12 mouse cellular contexts compared by ENCODE assay signal in genomic region chr11:119970021-119970851, GRCm38 (mm10). TPM values are rescaled to one million over a fixed set of nuclear protein-coding genes. Genes with fewer than 3 reads are reported as not detected.
DNase-seq lines count a peak whose midpoint lies in the region; ATAC-seq and TF ChIP-seq lines count a peak whose summit lies in the region.
"Had no signal": no experiment of that assay in that cellular context is flagged by ENCODE, and none has a peak within 500 bp of the region (broad histone marks: within the 10 kb centered on the region; RNA-seq: fewer than 3 reads in every experiment).

No protein-coding gene starts in this region.

- peak; percentile 28; the same call in 1 of the 2 replicates for ATAC-seq in intestine, postnatal 0 days
- ATAC-seq in intestine, embryonic 15.5 days, result no peak
- peak; percentile 38; the same call in 1 of the 2 replicates for ATAC-seq in forebrain, embryonic 13.5 days
- ATAC-seq in liver, embryonic 14.5 days (ENCODE audit: insufficient read depth), result peak; percentile 41; the same call in 1 of the 2 replicates
- ATAC-seq in neural tube, embryonic 13.5 days (ENCODE audit: low read depth), result peak; percentile 76

- no peaks in the 10 kb centered on the region for H3K4me1 ChIP-seq in intestine, postnatal 0 days (replicated peaks; ENCODE audit: control insufficient read depth, insufficient read depth, low read length)
- H3K4me1 ChIP-seq in intestine, embryonic 15.5 days (replicated peaks), result no peaks in the 10 kb centered on the region
- H3K4me1 ChIP-seq in forebrain, embryonic 13.5 days, result peaks cover 18% of the 10 kb centered on the region
- no peaks in the 10 kb centered on the region for H3K4me1 ChIP-seq in liver, embryonic 14.5 days (replicated peaks; ENCODE audit: control insufficient read depth in 2 of 2, insufficient read depth in 2 of 2, low read length in 1 of 2)
- peaks cover 35% of the 10 kb centered on the region for H3K4me1 ChIP-seq in neural tube, embryonic 13.5 days (replicated peaks)

- H3K27me3 ChIP-seq in intestine, postnatal 0 days (replicated peaks; ENCODE audit: control insufficient read depth, insufficient read depth, low read length), result no peaks in the 10 kb centered on the region
- H3K27me3 ChIP-seq in intestine, embryonic 15.5 days (replicated peaks), result no peaks in the 10 kb centered on the region
- no peaks in the 10 kb centered on the region for H3K27me3 ChIP-seq in forebrain, embryonic 13.5 days
- H3K27me3 ChIP-seq in liver, embryonic 14.5 days (ENCODE audit: control insufficient read depth, insufficient read depth, low read length), result no peaks in the 10 kb centered on the region
- no peaks in the 10 kb centered on the region for H3K27me3 ChIP-seq in neural tube, embryonic 13.5 days
- H3K27me3 ChIP-seq: limb, embryonic 13.5 days; stomach, embryonic 15.5 days had no signal

- peak; percentile 13 to 28 (median 22) for DNase-seq in liver, embryonic 14.5 days (ENCODE audit: low read depth in 3 of 3, low spot score in 3 of 3)
- no peak for DNase-seq in kidney, adult 8-10 months
- DNase-seq in kidney, adult 11 months, result no peak
- DNase-seq in gastrocnemius, postnatal 36 days, result no peak
- DNase-seq: kidney, adult 18-20 months; right cerebral cortex, adult 18-20 months had no signal

- H3K4me3 ChIP-seq in intestine, postnatal 0 days (ENCODE audit: low read depth, low read length), result no peak overlapping the region
- no peak overlapping the region for H3K4me3 ChIP-seq in intestine, embryonic 15.5 days (replicated peaks)
- H3K4me3 ChIP-seq in forebrain, embryonic 13.5 days, result no peak overlapping the region
- H3K4me3 ChIP-seq in liver, embryonic 14.5 days (ENCODE audit: insufficient read depth in 1 of 2, low read depth in 2 of 2, low read length in 2 of 2), result no peak overlapping the region
- no peak overlapping the region for H3K4me3 ChIP-seq in neural tube, embryonic 13.5 days
- H3K4me3 ChIP-seq: limb, embryonic 13.5 days; stomach, embryonic 15.5 days had no signal

- no peak for TF ChIP-seq CTCF in intestine, postnatal 0 days (IDR thresholded peaks at IDR 0.05; ENCODE audit: low read depth)
- TF ChIP-seq CTCF in liver, embryonic 14.5 days (IDR thresholded peaks at IDR 0.05; ENCODE audit: low read depth), result no peak

- H3K4me2 ChIP-seq in intestine, postnatal 0 days (replicated peaks; ENCODE audit: low read depth), result no peak overlapping the region
- H3K4me2 ChIP-seq in intestine, embryonic 15.5 days (replicated peaks), result no peak overlapping the region
- no peak overlapping the region for H3K4me2 ChIP-seq in forebrain, embryonic 13.5 days
- H3K4me2 ChIP-seq in liver, embryonic 14.5 days (ENCODE audit: low read depth), result no peak overlapping the region
- H3K4me2 ChIP-seq in neural tube, embryonic 13.5 days, result no peak overlapping the region
- H3K4me2 ChIP-seq: limb, embryonic 13.5 days; stomach, embryonic 15.5 days had no signal

- intact Hi-C loops in gastrocnemius, postnatal 36 days (cut with DNase I), result no loop called here

- no peaks in the 10 kb centered on the region for H3K9me3 ChIP-seq in intestine, postnatal 0 days (ENCODE audit: control insufficient read depth)
- no peaks in the 10 kb centered on the region for H3K9me3 ChIP-seq in intestine, embryonic 15.5 days
- no peaks in the 10 kb centered on the region for H3K9me3 ChIP-seq in forebrain, embryonic 13.5 days (replicated peaks)
- H3K9me3 ChIP-seq in liver, embryonic 14.5 days (ENCODE audit: control insufficient read depth, low read length), result no peaks in the 10 kb centered on the region
- no peaks in the 10 kb centered on the region for H3K9me3 ChIP-seq in neural tube, embryonic 13.5 days
- H3K9me3 ChIP-seq: limb, embryonic 13.5 days; stomach, embryonic 15.5 days had no signal

- 74% methylated on average over 12 of the region's 12 CpGs for WGBS in intestine, postnatal 0 days
- 67% methylated on average over 12 of the region's 12 CpGs for WGBS in intestine, embryonic 15.5 days
- 28% methylated on average over 12 of the region's 12 CpGs for WGBS in forebrain, embryonic 13.5 days
- 58% methylated on average over 12 of the region's 12 CpGs for WGBS in liver, embryonic 14.5 days (ENCODE audit: insufficient replicate concordance)
- WGBS in neural tube, embryonic 13.5 days, result 35% methylated on average over 12 of the region's 12 CpGs

- no peak overlapping the region for H3K9ac ChIP-seq in intestine, postnatal 0 days (ENCODE audit: low read depth, low read length)
- H3K9ac ChIP-seq in intestine, embryonic 15.5 days, result no peak overlapping the region
- peak overlapping the region; percentile 22 for H3K9ac ChIP-seq in forebrain, embryonic 13.5 days
- no peak overlapping the region for H3K9ac ChIP-seq in liver, embryonic 14.5 days (replicated peaks)
- no peak overlapping the region for H3K9ac ChIP-seq in neural tube, embryonic 13.5 days
- H3K9ac ChIP-seq: limb, embryonic 13.5 days; stomach, embryonic 15.5 days had no signal

- no peak overlapping the region for H3K27ac ChIP-seq in intestine, postnatal 0 days (ENCODE audit: low read depth, low read length)
- H3K27ac ChIP-seq in intestine, embryonic 15.5 days, result no peak overlapping the region
- peak overlapping the region; percentile 70 for H3K27ac ChIP-seq in forebrain, embryonic 13.5 days
- no peak overlapping the region for H3K27ac ChIP-seq in liver, embryonic 14.5 days
- H3K27ac ChIP-seq in neural tube, embryonic 13.5 days (replicated peaks), result peak overlapping the region; percentile 78
- H3K27ac ChIP-seq: limb, embryonic 13.5 days; stomach, embryonic 15.5 days had no signal

- H3K36me3 ChIP-seq in intestine, postnatal 0 days (ENCODE audit: control insufficient read depth, insufficient read depth), result no peaks in the 10 kb centered on the region; the same call in 1 of the 2 replicates
- H3K36me3 ChIP-seq in intestine, embryonic 15.5 days, result peaks cover 2% of the 10 kb centered on the region; the same call in 1 of the 2 replicates
- no peaks in the 10 kb centered on the region; the same call in 1 of the 2 replicates for H3K36me3 ChIP-seq in forebrain, embryonic 13.5 days (ENCODE audit: poor library complexity, severe bottlenecking)
- no peaks in the 10 kb centered on the region for H3K36me3 ChIP-seq in liver, embryonic 14.5 days (replicated peaks; ENCODE audit: control insufficient read depth, insufficient read depth, low read depth)
- no peaks in the 10 kb centered on the region for H3K36me3 ChIP-seq in neural tube, embryonic 13.5 days

- no peak for TF ChIP-seq EP300 in liver, embryonic 14.5 days (IDR thresholded peaks at IDR 0.05; ENCODE audit: low read depth)

RNA-seq across cellular contexts. Expression of gene Baiap2, which starts 27.7 kb away (rescaled TPM):
- polyA plus RNA-seq in intestine, postnatal 0 days (2015; fragmentation: Nextera tagmentation; extraction: Ambion mirVana), result 4.2 and 4.3 TPM in 2 replicates
- polyA plus RNA-seq in intestine, embryonic 15.5 days (2015; fragmentation: Nextera tagmentation; extraction: Ambion mirVana), result 12.0 and 13.1 TPM in 2 replicates
- polyA plus RNA-seq in forebrain, embryonic 13.5 days (2015; fragmentation: Nextera tagmentation; extraction: Ambion mirVana), result 14.2 and 15.0 TPM in 2 replicates
- 5.6 and 6.3 TPM in 2 replicates for polyA plus RNA-seq in liver, embryonic 14.5 days (2012; rRNA removed)
- 4.2 and 4.8 TPM in 2 replicates for polyA plus RNA-seq in liver, embryonic 14.5 days (2014; fragmentation: Nextera tagmentation; extraction: Ambion mirVana)
- polyA plus RNA-seq in neural tube, embryonic 13.5 days (2015; fragmentation: Nextera tagmentation; extraction: Ambion mirVana), result 11.1 and 12.7 TPM in 2 replicates
- total RNA-seq in gastrocnemius, postnatal 36 days (2021), result 1 to 10 TPM; 1.8 to 2.6 TPM

RNA-seq across cellular contexts. Expression of gene Chmp6, which starts 57.0 kb away (rescaled TPM):
- 121 and 123 TPM in 2 replicates for polyA plus RNA-seq in intestine, postnatal 0 days (2015; fragmentation: Nextera tagmentation; extraction: Ambion mirVana)
- polyA plus RNA-seq in intestine, embryonic 15.5 days (2015; fragmentation: Nextera tagmentation; extraction: Ambion mirVana), result 88.0 and 91.1 TPM in 2 replicates
- 91.9 and 103 TPM in 2 replicates for polyA plus RNA-seq in forebrain, embryonic 13.5 days (2015; fragmentation: Nextera tagmentation; extraction: Ambion mirVana)
- polyA plus RNA-seq in liver, embryonic 14.5 days (2012; rRNA removed), result 13.5 and 15.2 TPM in 2 replicates
- 25.2 and 27.2 TPM in 2 replicates for polyA plus RNA-seq in liver, embryonic 14.5 days (2014; fragmentation: Nextera tagmentation; extraction: Ambion mirVana)
- 97.5 and 102 TPM in 2 replicates for polyA plus RNA-seq in neural tube, embryonic 13.5 days (2015; fragmentation: Nextera tagmentation; extraction: Ambion mirVana)
- total RNA-seq in gastrocnemius, postnatal 36 days (2021), result 10 to 100 TPM; 23.6 to 28.6 TPM

Comparison
In these comparisons a context has a peak if more than half of its experiments do, and no peak if none do; other contexts are left out.
1. H3K27ac ChIP-seq: peak in forebrain, embryonic 13.5 days (single experiment) and neural tube, embryonic 13.5 days (single experiment); none in intestine, postnatal 0 days (single experiment), intestine, embryonic 15.5 days (single experiment) and liver, embryonic 14.5 days (single experiment).
2. DNase-seq: peak in liver, embryonic 14.5 days (3 of 3); none in kidney, adult 8-10 months (0 of 2), kidney, adult 11 months (single experiment) and gastrocnemius, postnatal 36 days (0 of 2).